Mouse (Mus musculus): Measurements from ENCODE around the gene Mus81. TPM values are rescaled to one million over a fixed set of nuclear protein-coding genes. Genes with fewer than 3 reads are reported as not detected.

Gene Mus81
- polyA plus RNA-seq, 1 experiment = 55.9 TPM

GRCm38 (mm10) chr19:5448354-5449150 is 39.6 kb downstream of the Mus81 start:
- Histone ChIP-seq H3K27ac (ENCODE audit: control insufficient read depth, insufficient read depth, low read depth, low read length, poor library complexity) (no peak overlapping the region), H3K4me3 (replicated peaks; ENCODE audit: control insufficient read depth, low read depth, low read length) (no peak overlapping the region), H3K4me1 (ENCODE audit: control insufficient read depth, insufficient read depth, low read length) (peaks cover 9% of the 10 kb centered on the region)
- whole genome bisulfite sequencing = 4% methylated on average over 36 of the region's 36 CpGs
- no peak for TF ChIP-seq POLR2A (IDR thresholded peaks at IDR 0.05; ENCODE audit: borderline replicate concordance, control insufficient read depth, low read depth, low read length)
- TF ChIP-seq CTCF (IDR thresholded peaks at IDR 0.05; ENCODE audit: control insufficient read depth, insufficient read depth, low read length) = no peak

DNA sequence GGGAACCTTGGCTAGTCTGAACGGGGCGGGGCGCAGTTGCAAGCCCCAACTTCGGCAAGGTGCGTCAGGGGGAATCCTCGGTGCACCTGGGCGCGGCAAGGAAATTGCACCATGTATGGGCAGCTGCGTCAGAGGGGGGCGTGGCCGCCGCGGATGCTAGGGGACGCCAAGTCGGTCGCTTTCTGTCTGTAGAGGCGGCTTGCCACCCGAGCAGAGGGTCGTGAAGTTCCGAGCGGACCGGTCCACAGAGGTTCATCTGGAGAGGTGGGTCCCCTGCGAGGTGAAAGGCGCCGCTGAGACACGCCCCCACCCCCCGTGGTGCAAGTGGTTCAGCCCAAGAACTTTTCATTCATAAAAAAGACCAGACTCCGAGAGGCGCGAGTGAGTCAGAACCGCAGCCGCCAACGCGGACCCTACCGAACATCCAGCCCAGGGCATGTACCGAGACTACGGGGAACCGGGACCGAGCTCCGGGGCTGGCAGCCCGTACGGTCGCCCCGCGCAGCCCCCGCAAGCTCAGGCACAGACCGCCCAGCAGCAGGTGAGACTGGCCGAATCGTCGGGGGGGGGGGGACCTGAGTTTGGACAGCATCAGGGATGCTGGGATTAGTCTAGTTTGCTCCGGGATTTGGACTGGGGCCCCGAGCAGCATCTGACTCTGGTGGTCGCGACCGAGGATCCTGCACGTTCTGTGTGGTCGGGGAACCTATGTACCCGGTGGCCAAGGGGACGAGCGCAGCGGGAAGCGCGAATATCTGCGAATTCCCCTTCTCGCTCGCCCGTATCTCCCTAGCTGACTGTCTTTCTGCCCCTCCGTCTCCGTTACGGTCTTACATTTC is 40.5 kb downstream of the Mus81 start, which contains the start of gene Fosl1:
Fosl1 (plus strand) TSS at position 33 of the 839 bp plus-strand sequence.
- Histone ChIP-seq H3K4me1 (ENCODE audit: control insufficient read depth, insufficient read depth, low read length) (peaks cover 9% of the 10 kb centered on the region), H3K4me3 (replicated peaks; ENCODE audit: control insufficient read depth, low read depth, low read length) (peak within 1 kb of the TSS; percentile 50), H3K27ac (ENCODE audit: control insufficient read depth, insufficient read depth, low read depth, low read length, poor library complexity) (no peak within 1 kb of the TSS)
- TF ChIP-seq CTCF (IDR thresholded peaks at IDR 0.05; ENCODE audit: control insufficient read depth, insufficient read depth, low read length) (no peak), POLR2A (IDR thresholded peaks at IDR 0.05; ENCODE audit: borderline replicate concordance, control insufficient read depth, low read depth, low read length) (peak; percentile 4; the same call in 1 of the 2 replicates)
- under 1% methylated on average over 70 of the region's 70 CpGs for WGBS

- Histone ChIP-seq H3K4me3 (replicated peaks; ENCODE audit: control insufficient read depth, low read depth, low read length) (no peak overlapping the region), H3K27ac (ENCODE audit: control insufficient read depth, insufficient read depth, low read depth, low read length, poor library complexity) (no peak overlapping the region), H3K4me1 (ENCODE audit: control insufficient read depth, insufficient read depth, low read length) (peaks cover 9% of the 10 kb centered on the region)
- TF ChIP-seq CTCF (IDR thresholded peaks at IDR 0.05; ENCODE audit: control insufficient read depth, insufficient read depth, low read length) (no peak), POLR2A (IDR thresholded peaks at IDR 0.05; ENCODE audit: borderline replicate concordance, control insufficient read depth, low read depth, low read length) (no peak)
- WGBS = 90% methylated on average over 5 of the region's 5 CpGs
Observed at GRCm38 (mm10) chr19:5445747-5446146, 42.5 kb downstream of the Mus81 start.

- TF ChIP-seq CTCF (IDR thresholded peaks at IDR 0.05; ENCODE audit: control insufficient read depth, insufficient read depth, low read length) (no peak), POLR2A (IDR thresholded peaks at IDR 0.05; ENCODE audit: borderline replicate concordance, control insufficient read depth, low read depth, low read length) (no peak)
- Histone ChIP-seq H3K4me1 (ENCODE audit: control insufficient read depth, insufficient read depth, low read length) (peaks cover 9% of the 10 kb centered on the region), H3K27ac (ENCODE audit: control insufficient read depth, insufficient read depth, low read depth, low read length, poor library complexity) (no peak overlapping the region), H3K4me3 (replicated peaks; ENCODE audit: control insufficient read depth, low read depth, low read length) (no peak overlapping the region)
- WGBS = 56% methylated on average over 7 of the region's 7 CpGs
Observed at GRCm38 (mm10) chr19:5444954-5445353, 43.2 kb downstream of the Mus81 start.

DNA sequence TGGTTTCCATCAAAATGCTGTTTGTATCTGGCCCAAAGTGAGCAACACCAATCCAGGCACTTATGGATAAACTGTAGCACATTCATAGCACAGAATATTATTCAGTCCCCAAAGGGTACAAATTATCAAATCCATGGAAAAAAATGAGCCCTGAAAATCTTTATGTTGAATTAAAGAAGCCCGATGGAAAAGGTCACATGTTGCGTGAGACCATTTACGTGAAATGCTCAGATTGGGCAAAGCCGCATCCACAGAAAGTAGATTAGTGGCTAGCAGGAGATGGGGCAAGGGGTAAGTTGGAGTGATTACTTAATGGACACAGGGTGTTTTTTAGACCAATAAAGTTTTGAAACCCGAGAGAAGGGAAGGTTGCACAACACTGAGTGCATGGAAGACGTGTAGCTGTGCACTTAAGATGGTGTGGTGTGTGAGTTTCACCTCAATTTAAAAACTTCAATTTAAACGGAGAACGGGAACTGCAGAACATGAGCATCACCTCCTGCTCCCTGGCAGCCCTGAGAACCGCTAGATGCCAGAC is 43.8 kb downstream of the Mus81 start:
- Histone ChIP-seq H3K27ac (ENCODE audit: control insufficient read depth, insufficient read depth, low read depth, low read length, poor library complexity) (no peak overlapping the region), H3K4me1 (ENCODE audit: control insufficient read depth, insufficient read depth, low read length) (peaks cover 9% of the 10 kb centered on the region), H3K4me3 (replicated peaks; ENCODE audit: control insufficient read depth, low read depth, low read length) (no peak overlapping the region)
- no peak for TF ChIP-seq CTCF (IDR thresholded peaks at IDR 0.05; ENCODE audit: control insufficient read depth, insufficient read depth, low read length)
- no peak for TF ChIP-seq POLR2A (IDR thresholded peaks at IDR 0.05; ENCODE audit: borderline replicate concordance, control insufficient read depth, low read depth, low read length)
- WGBS = 41% methylated on average over 9 of the region's 9 CpGs

DNA sequence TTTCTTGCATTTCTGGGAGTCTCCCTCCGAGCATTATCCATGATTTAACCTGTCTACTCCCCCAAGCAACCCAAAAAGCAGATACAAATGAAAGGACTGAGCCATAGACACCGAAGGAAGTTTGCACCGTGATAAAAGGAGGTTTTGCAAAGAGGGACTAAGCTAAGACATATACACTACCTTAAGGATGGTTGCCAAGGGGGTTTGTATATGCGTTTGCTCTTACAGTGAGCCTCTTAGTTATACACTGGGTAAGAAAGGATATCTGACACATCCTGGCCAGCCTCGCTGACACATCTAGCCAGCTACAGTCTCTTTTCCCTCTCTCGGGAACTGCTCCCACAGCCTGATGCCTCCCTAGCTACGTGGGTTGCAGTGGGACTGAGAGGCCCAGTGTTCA is 54.3 kb downstream of the Mus81 start:
- Histone ChIP-seq H3K4me3 (replicated peaks; ENCODE audit: control insufficient read depth, low read depth, low read length) (peak overlapping the region; percentile 73), H3K27ac (ENCODE audit: control insufficient read depth, insufficient read depth, low read depth, low read length, poor library complexity) (no peak overlapping the region), H3K4me1 (ENCODE audit: control insufficient read depth, insufficient read depth, low read length) (no peaks in the 10 kb centered on the region; the same call in 1 of the 2 replicates)
- 50% methylated on average over 7 of the region's 7 CpGs for WGBS
- TF ChIP-seq CTCF (IDR thresholded peaks at IDR 0.05; ENCODE audit: control insufficient read depth, insufficient read depth, low read length) (no peak), POLR2A (IDR thresholded peaks at IDR 0.05; ENCODE audit: borderline replicate concordance, control insufficient read depth, low read depth, low read length) (no peak)

GRCm38 (mm10) chr19:5432992-5433852 is 55.0 kb downstream of the Mus81 start:
- TF ChIP-seq POLR2A (IDR thresholded peaks at IDR 0.05; ENCODE audit: borderline replicate concordance, control insufficient read depth, low read depth, low read length) (no peak), CTCF (IDR thresholded peaks at IDR 0.05; ENCODE audit: control insufficient read depth, insufficient read depth, low read length) (peak; percentile 27; the same call in 1 of the 2 replicates)
- peak overlapping the region; percentile 62 for H3K27ac ChIP-seq (ENCODE audit: control insufficient read depth, insufficient read depth, low read depth, low read length, poor library complexity)
- no peaks in the 10 kb centered on the region; the same call in 1 of the 2 replicates for H3K4me1 ChIP-seq (ENCODE audit: control insufficient read depth, insufficient read depth, low read length)
- 1% methylated on average over 16 of the region's 16 CpGs for WGBS
- peak overlapping the region; percentile 73 for H3K4me3 ChIP-seq (replicated peaks; ENCODE audit: control insufficient read depth, low read depth, low read length)

Other genes starting within 250 kb of the Mus81 start
- gene Pacs1, start 215.3 kb downstream of the Mus81 start, polyA plus RNA-seq (2011; ENCODE audit: insufficient read depth, insufficient read length, low replicate concordance, missing spikeins) = 12.0 and 16.5 TPM in 2 replicates
- 83.5 and 101 TPM in 2 replicates for gene Sf3b2, start 192.9 kb downstream of the Mus81 start, polyA plus RNA-seq (2011; ENCODE audit: insufficient read depth, insufficient read length, low replicate concordance, missing spikeins)
- gene Gal3st3, start 190.1 kb downstream of the Mus81 start, polyA plus RNA-seq (2011; ENCODE audit: insufficient read depth, insufficient read length, low replicate concordance, missing spikeins) = 0.82 TPM in 1 of 2 replicates, not detected in the other
- gene Catsper1, start 152.7 kb downstream of the Mus81 start, polyA plus RNA-seq (2011; ENCODE audit: insufficient read depth, insufficient read length, low replicate concordance, missing spikeins) = not detected in 2 replicates
- gene Cst6, start 138.8 kb downstream of the Mus81 start, polyA plus RNA-seq (2011; ENCODE audit: insufficient read depth, insufficient read length, low replicate concordance, missing spikeins) = not detected in 2 replicates
- gene Eif1ad, start 121.7 kb downstream of the Mus81 start, polyA plus RNA-seq (2011; ENCODE audit: insufficient read depth, insufficient read length, low replicate concordance, missing spikeins) = 26.5 and 37.8 TPM in 2 replicates
- 117 and 121 TPM in 2 replicates for gene Banf1, start 121.2 kb downstream of the Mus81 start, polyA plus RNA-seq (2011; ENCODE audit: insufficient read depth, insufficient read length, low replicate concordance, missing spikeins)
- gene Sart1, start 99.7 kb downstream of the Mus81 start, polyA plus RNA-seq (2011; ENCODE audit: insufficient read depth, insufficient read length, low replicate concordance, missing spikeins) = 161 and 213 TPM in 2 replicates
- not detected in 2 replicates for gene Tsga10ip, start 85.9 kb downstream of the Mus81 start, polyA plus RNA-seq (2011; ENCODE audit: insufficient read depth, insufficient read length, low replicate concordance, missing spikeins)
- 169 and 195 TPM in 2 replicates for gene Drap1, start 63.4 kb downstream of the Mus81 start, polyA plus RNA-seq (2011; ENCODE audit: insufficient read depth, insufficient read length, low replicate concordance, missing spikeins)
- 7.0 and 21.5 TPM in 2 replicates for gene AI837181, start 63.3 kb downstream of the Mus81 start, polyA plus RNA-seq (2011; ENCODE audit: insufficient read depth, insufficient read length, low replicate concordance, missing spikeins)
- not detected in 2 replicates for gene Fosl1, start 40.9 kb downstream of the Mus81 start, polyA plus RNA-seq (2011; ENCODE audit: insufficient read depth, insufficient read length, low replicate concordance, missing spikeins)
- 4.3 and 8.0 TPM in 2 replicates for gene Ccdc85b, start 30.5 kb downstream of the Mus81 start, polyA plus RNA-seq (2011; ENCODE audit: insufficient read depth, insufficient read length, low replicate concordance, missing spikeins)
- 76.0 and 88.6 TPM in 2 replicates for gene Fibp, start 27.8 kb downstream of the Mus81 start, polyA plus RNA-seq (2011; ENCODE audit: insufficient read depth, insufficient read length, low replicate concordance, missing spikeins)
- 9.5 and 20.6 TPM in 2 replicates for gene Ctsw, start 19.9 kb downstream of the Mus81 start, polyA plus RNA-seq (2011; ENCODE audit: insufficient read depth, insufficient read length, low replicate concordance, missing spikeins)
- gene Efemp2, start 14.4 kb downstream of the Mus81 start, polyA plus RNA-seq (2011; ENCODE audit: insufficient read depth, insufficient read length, low replicate concordance, missing spikeins) = 229 and 236 TPM in 2 replicates
- 441 and 478 TPM in 2 replicates for gene Cfl1, start 2.1 kb upstream of the Mus81 start, polyA plus RNA-seq (2011; ENCODE audit: insufficient read depth, insufficient read length, low replicate concordance, missing spikeins)
- gene 1700020D05Rik, start 15.4 kb upstream of the Mus81 start, polyA plus RNA-seq (2011; ENCODE audit: insufficient read depth, insufficient read length, low replicate concordance, missing spikeins) = 4.0 and 4.8 TPM in 2 replicates
- 15.6 and 32.5 TPM in 2 replicates for gene Snx32, start 22.1 kb upstream of the Mus81 start, polyA plus RNA-seq (2011; ENCODE audit: insufficient read depth, insufficient read length, low replicate concordance, missing spikeins)
- gene Ovol1, start 72.2 kb upstream of the Mus81 start, polyA plus RNA-seq (2011; ENCODE audit: insufficient read depth, insufficient read length, low replicate concordance, missing spikeins) = not detected in 2 replicates
- 7.4 and 12.4 TPM in 2 replicates for gene Ap5b1, start 79.6 kb upstream of the Mus81 start, polyA plus RNA-seq (2011; ENCODE audit: insufficient read depth, insufficient read length, low replicate concordance, missing spikeins)
- gene Rnaseh2c, start 113.5 kb upstream of the Mus81 start, polyA plus RNA-seq (2011; ENCODE audit: insufficient read depth, insufficient read length, low replicate concordance, missing spikeins) = 68.6 and 132 TPM in 2 replicates
- 41.5 and 87.3 TPM in 2 replicates for gene Kat5, start 121.8 kb upstream of the Mus81 start, polyA plus RNA-seq (2011; ENCODE audit: insufficient read depth, insufficient read length, low replicate concordance, missing spikeins)
- 17.3 and 36.3 TPM in 2 replicates for gene Rela, start 149.1 kb upstream of the Mus81 start, polyA plus RNA-seq (2011; ENCODE audit: insufficient read depth, insufficient read length, low replicate concordance, missing spikeins)
- 72.2 and 101 TPM in 2 replicates for gene Sipa1, start 175.3 kb upstream of the Mus81 start, polyA plus RNA-seq (2011; ENCODE audit: insufficient read depth, insufficient read length, low replicate concordance, missing spikeins)
- 26.8 and 60.5 TPM in 2 replicates for gene Map3k11, start 200.3 kb upstream of the Mus81 start, polyA plus RNA-seq (2011; ENCODE audit: insufficient read depth, insufficient read length, low replicate concordance, missing spikeins)
- gene Pcnx3, start 200.5 kb upstream of the Mus81 start, polyA plus RNA-seq (2011; ENCODE audit: insufficient read depth, insufficient read length, low replicate concordance, missing spikeins) = 43.5 and 99.7 TPM in 2 replicates
- not detected in 2 replicates for gene Kcnk7, start 216.0 kb upstream of the Mus81 start, polyA plus RNA-seq (2011; ENCODE audit: insufficient read depth, insufficient read length, low replicate concordance, missing spikeins)
- 130 and 224 TPM in 2 replicates for gene Ehbp1l1, start 237.9 kb upstream of the Mus81 start, polyA plus RNA-seq (2011; ENCODE audit: insufficient read depth, insufficient read length, low replicate concordance, missing spikeins)
- 33.5 and 37.8 TPM in 2 replicates for gene Fam89b, start 241.3 kb upstream of the Mus81 start, polyA plus RNA-seq (2011; ENCODE audit: insufficient read depth, insufficient read length, low replicate concordance, missing spikeins)

Measured in bone marrow, adult 2 months (tissue).